ENCODE assay signal across 10 mouse cellular contexts in the genomic region with DNA sequence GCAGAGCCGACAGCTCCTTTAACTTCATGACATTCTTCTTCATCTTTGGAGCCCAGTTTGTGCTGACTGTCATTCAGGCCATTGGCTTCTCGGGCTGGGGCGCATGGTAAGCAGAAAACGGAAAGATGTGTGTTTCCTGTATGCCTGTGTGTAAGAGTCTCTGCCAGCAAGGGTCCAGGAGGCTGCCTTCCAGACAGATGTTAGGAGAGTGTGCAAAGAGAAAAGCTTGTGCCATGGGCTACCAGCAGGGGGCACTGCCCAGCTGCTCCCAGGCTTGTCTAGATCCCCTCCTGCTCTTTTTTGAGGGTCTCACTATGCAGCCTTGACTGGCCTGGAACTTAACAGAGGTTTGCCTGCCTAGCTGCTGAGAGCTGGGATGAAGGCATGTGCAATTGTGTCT. TPM values are rescaled to one million over a fixed set of nuclear protein-coding genes. Genes with fewer than 3 reads are reported as not detected.
A peak's percentile ranks its signal among the peaks of the same experiment; 100 is the strongest.
DNase-seq lines count a peak whose midpoint lies in the region; ATAC-seq lines count a peak whose summit lies in the region.
"Had no signal": no experiment of that assay in that cellular context is flagged by ENCODE, and none has a peak within 500 bp of the region (broad histone marks: within the 10 kb centered on the region; RNA-seq: fewer than 3 reads in every experiment).

No protein-coding gene starts in this region.

- no peaks in the 10 kb centered on the region for H3K27me3 ChIP-seq in forebrain, embryonic 10.5 days (ENCODE audit: poor library complexity, severe bottlenecking)
- H3K27me3 ChIP-seq in forebrain, embryonic 16.5 days (replicated peaks; ENCODE audit: control insufficient read depth, insufficient read depth, low read length), result no peaks in the 10 kb centered on the region
- no peaks in the 10 kb centered on the region for H3K27me3 ChIP-seq in embryonic facial prominence, embryonic 15.5 days
- H3K27me3 ChIP-seq in liver, embryonic 12.5 days (replicated peaks), result no peaks in the 10 kb centered on the region
- H3K27me3 ChIP-seq: heart, embryonic 13.5 days; stomach, embryonic 15.5 days had no signal

- no peak for ATAC-seq in forebrain, embryonic 16.5 days
- 0 out of 2 replicates have a peak, but pooled peaks have one; percentile 9 for ATAC-seq in embryonic facial prominence, embryonic 15.5 days (ENCODE audit: insufficient number of reproducible peaks, low FRiP score, low TSS enrichment, low read depth)
- ATAC-seq in liver, embryonic 12.5 days, result peak; percentile 52; the same call in 1 of the 2 replicates
- peak; percentile 28; the same call in 1 of the 2 replicates for ATAC-seq in neutrophil, adult 5-6 weeks (ENCODE audit: extremely low read depth, insufficient number of reproducible peaks, low FRiP score, poor library complexity, severe bottlenecking)

- DNase-seq in forebrain, embryonic 10.5 days (ENCODE audit: extremely low spot score, low spot score), result peak; percentile 45
- DNase-seq in right cerebral cortex, postnatal 4 days, result peak; percentile 53
- no peak for DNase-seq in right cerebral cortex, adult 18-20 months
- DNase-seq in left cerebral cortex, postnatal 10 days (ENCODE audit: extremely low spot score in 1 of 2, low spot score in 2 of 2), result no peak

- 80% methylated on average over 4 of the region's 4 CpGs for WGBS in forebrain, embryonic 10.5 days
- WGBS in forebrain, embryonic 16.5 days, result 77% methylated on average over 4 of the region's 4 CpGs
- 59% methylated on average over 4 of the region's 4 CpGs for WGBS in embryonic facial prominence, embryonic 15.5 days
- WGBS in liver, embryonic 12.5 days (ENCODE audit: insufficient replicate concordance), result 47% methylated on average over 4 of the region's 4 CpGs

- H3K27ac ChIP-seq in forebrain, embryonic 10.5 days, result no peak overlapping the region
- no peak overlapping the region for H3K27ac ChIP-seq in forebrain, embryonic 16.5 days (ENCODE audit: low read length)
- no peak overlapping the region for H3K27ac ChIP-seq in embryonic facial prominence, embryonic 15.5 days (replicated peaks)
- H3K27ac ChIP-seq in liver, embryonic 12.5 days, result peak overlapping the region; percentile 42
- H3K27ac ChIP-seq: heart, embryonic 13.5 days; stomach, embryonic 15.5 days had no signal

- no peak overlapping the region for H3K4me2 ChIP-seq in forebrain, embryonic 16.5 days (ENCODE audit: low read length)
- H3K4me2 ChIP-seq in embryonic facial prominence, embryonic 15.5 days (replicated peaks), result no peak overlapping the region
- no peak overlapping the region for H3K4me2 ChIP-seq in liver, embryonic 12.5 days
- H3K4me2 ChIP-seq: heart, embryonic 13.5 days; stomach, embryonic 15.5 days had no signal

- intact Hi-C loops in left cerebral cortex, postnatal 10 days (cut with DNase I), result no loop called here

- 0 out of 2 replicates have a peak, but pooled peaks cover 4% of the 10 kb centered on the region for H3K4me1 ChIP-seq in forebrain, embryonic 10.5 days
- H3K4me1 ChIP-seq in forebrain, embryonic 16.5 days (replicated peaks; ENCODE audit: control insufficient read depth, insufficient read depth, low read length), result no peaks in the 10 kb centered on the region
- 0 out of 2 replicates have a peak, but pooled peaks cover 7% of the 10 kb centered on the region for H3K4me1 ChIP-seq in embryonic facial prominence, embryonic 15.5 days
- H3K4me1 ChIP-seq in liver, embryonic 12.5 days, result peaks cover 49% of the 10 kb centered on the region

- H3K9ac ChIP-seq in forebrain, embryonic 16.5 days (replicated peaks; ENCODE audit: low read depth, low read length), result no peak overlapping the region
- H3K9ac ChIP-seq in embryonic facial prominence, embryonic 15.5 days, result no peak overlapping the region
- no peak overlapping the region for H3K9ac ChIP-seq in liver, embryonic 12.5 days
- H3K9ac ChIP-seq: heart, embryonic 13.5 days; stomach, embryonic 15.5 days had no signal

- H3K9me3 ChIP-seq in forebrain, embryonic 10.5 days, result no peaks in the 10 kb centered on the region
- no peaks in the 10 kb centered on the region for H3K9me3 ChIP-seq in forebrain, embryonic 16.5 days (ENCODE audit: control insufficient read depth, low read length)
- no peaks in the 10 kb centered on the region for H3K9me3 ChIP-seq in embryonic facial prominence, embryonic 15.5 days (replicated peaks)
- H3K9me3 ChIP-seq in liver, embryonic 12.5 days (replicated peaks), result no peaks in the 10 kb centered on the region
- H3K9me3 ChIP-seq: heart, embryonic 13.5 days; stomach, embryonic 15.5 days had no signal

- H3K36me3 ChIP-seq in forebrain, embryonic 10.5 days (replicated peaks), result peaks cover 97% of the 10 kb centered on the region
- H3K36me3 ChIP-seq in forebrain, embryonic 16.5 days (ENCODE audit: control insufficient read depth, insufficient read depth), result peaks cover 21% of the 10 kb centered on the region; the same call in 1 of the 2 replicates
- peaks cover 93% of the 10 kb centered on the region for H3K36me3 ChIP-seq in embryonic facial prominence, embryonic 15.5 days
- peaks cover 98% of the 10 kb centered on the region for H3K36me3 ChIP-seq in liver, embryonic 12.5 days

- H3K4me3 ChIP-seq in forebrain, embryonic 10.5 days, result no peak overlapping the region
- H3K4me3 ChIP-seq in forebrain, embryonic 16.5 days (replicated peaks; ENCODE audit: low read length), result no peak overlapping the region
- no peak overlapping the region for H3K4me3 ChIP-seq in embryonic facial prominence, embryonic 15.5 days (replicated peaks)
- H3K4me3 ChIP-seq in liver, embryonic 12.5 days, result no peak overlapping the region
- H3K4me3 ChIP-seq: heart, embryonic 13.5 days; stomach, embryonic 15.5 days had no signal

RNA-seq across cellular contexts. Expression of gene Gm49322, which starts 5.2 kb away (rescaled TPM):
- 4.7 and 5.6 TPM in 2 replicates for polyA plus RNA-seq in forebrain, embryonic 10.5 days (2016; fragmentation: Nextera tagmentation; extraction: Ambion mirVana)
- 3.1 and 4.1 TPM in 2 replicates for polyA plus RNA-seq in forebrain, embryonic 16.5 days (2015; fragmentation: Nextera tagmentation; extraction: Ambion mirVana)
- polyA plus RNA-seq in embryonic facial prominence, embryonic 15.5 days (2015; fragmentation: Nextera tagmentation; extraction: Ambion mirVana), result 4.8 TPM in 2 replicates
- 2.6 and 3.0 TPM in 2 replicates for polyA plus RNA-seq in liver, embryonic 12.5 days (2016; fragmentation: Nextera tagmentation; extraction: Ambion mirVana)
- 0.74 and 1.3 TPM in 2 replicates for total RNA-seq in neutrophil, adult 5-6 weeks (2017)
- total RNA-seq in left cerebral cortex, postnatal 10 days (2021), result 1 to 10 TPM; 2.0 to 3.0 TPM

RNA-seq across cellular contexts. Expression of gene Adat3, which starts 8.3 kb away (rescaled TPM):
- polyA plus RNA-seq in forebrain, embryonic 10.5 days (2016; fragmentation: Nextera tagmentation; extraction: Ambion mirVana), result 10.7 and 11.9 TPM in 2 replicates
- polyA plus RNA-seq in forebrain, embryonic 16.5 days (2015; fragmentation: Nextera tagmentation; extraction: Ambion mirVana), result 6.4 and 6.7 TPM in 2 replicates
- polyA plus RNA-seq in embryonic facial prominence, embryonic 15.5 days (2015; fragmentation: Nextera tagmentation; extraction: Ambion mirVana), result 7.0 and 7.5 TPM in 2 replicates
- polyA plus RNA-seq in liver, embryonic 12.5 days (2016; fragmentation: Nextera tagmentation; extraction: Ambion mirVana), result 7.0 and 7.4 TPM in 2 replicates
- not detected in 2 replicates for total RNA-seq in neutrophil, adult 5-6 weeks (2017)
- total RNA-seq in left cerebral cortex, postnatal 10 days (2021), result 1 to 10 TPM; 4.3 TPM

RNA-seq across cellular contexts. Expression of gene Scamp4, which starts 8.4 kb away (rescaled TPM):
- polyA plus RNA-seq in forebrain, embryonic 10.5 days (2016; fragmentation: Nextera tagmentation; extraction: Ambion mirVana), result 91.5 and 93.0 TPM in 2 replicates
- 69.9 and 77.2 TPM in 2 replicates for polyA plus RNA-seq in forebrain, embryonic 16.5 days (2015; fragmentation: Nextera tagmentation; extraction: Ambion mirVana)
- 99.1 and 108 TPM in 2 replicates for polyA plus RNA-seq in embryonic facial prominence, embryonic 15.5 days (2015; fragmentation: Nextera tagmentation; extraction: Ambion mirVana)
- polyA plus RNA-seq in liver, embryonic 12.5 days (2016; fragmentation: Nextera tagmentation; extraction: Ambion mirVana), result 63.3 and 65.2 TPM in 2 replicates
- total RNA-seq in neutrophil, adult 5-6 weeks (2017), result 11.2 and 13.3 TPM in 2 replicates
- total RNA-seq in left cerebral cortex, postnatal 10 days (2021), result 10 to 100 TPM; 37.5 to 37.9 TPM

RNA-seq across cellular contexts. Expression of gene Csnk1g2, which starts 11.6 kb away (rescaled TPM):
- polyA plus RNA-seq in forebrain, embryonic 10.5 days (2016; fragmentation: Nextera tagmentation; extraction: Ambion mirVana), result 123 and 133 TPM in 2 replicates
- polyA plus RNA-seq in forebrain, embryonic 16.5 days (2015; fragmentation: Nextera tagmentation; extraction: Ambion mirVana), result 91.3 and 96.9 TPM in 2 replicates
- 172 and 190 TPM in 2 replicates for polyA plus RNA-seq in embryonic facial prominence, embryonic 15.5 days (2015; fragmentation: Nextera tagmentation; extraction: Ambion mirVana)
- 106 TPM in 2 replicates for polyA plus RNA-seq in liver, embryonic 12.5 days (2016; fragmentation: Nextera tagmentation; extraction: Ambion mirVana)
- total RNA-seq in neutrophil, adult 5-6 weeks (2017), result 216 and 221 TPM in 2 replicates
- total RNA-seq in left cerebral cortex, postnatal 10 days (2021), result 100 to 1,000 TPM; 156 to 167 TPM

RNA-seq across cellular contexts. Expression of gene Abhd17a, which starts 20.9 kb away (rescaled TPM):
- 71.8 and 75.5 TPM in 2 replicates for polyA plus RNA-seq in forebrain, embryonic 10.5 days (2016; fragmentation: Nextera tagmentation; extraction: Ambion mirVana)
- 92.2 and 93.1 TPM in 2 replicates for polyA plus RNA-seq in forebrain, embryonic 16.5 days (2015; fragmentation: Nextera tagmentation; extraction: Ambion mirVana)
- polyA plus RNA-seq in embryonic facial prominence, embryonic 15.5 days (2015; fragmentation: Nextera tagmentation; extraction: Ambion mirVana), result 112 and 115 TPM in 2 replicates
- polyA plus RNA-seq in liver, embryonic 12.5 days (2016; fragmentation: Nextera tagmentation; extraction: Ambion mirVana), result 86.4 and 88.9 TPM in 2 replicates
- total RNA-seq in neutrophil, adult 5-6 weeks (2017), result 26.4 and 33.0 TPM in 2 replicates
- total RNA-seq in left cerebral cortex, postnatal 10 days (2021), result 100 to 1,000 TPM; 191 to 194 TPM

Comparison
In these comparisons a context has a peak if more than half of its experiments do, and no peak if none do; other contexts are left out.
1. DNase-seq: peak in forebrain, embryonic 10.5 days (single experiment) and right cerebral cortex, postnatal 4 days (single experiment); none in right cerebral cortex, adult 18-20 months (single experiment) and left cerebral cortex, postnatal 10 days (0 of 2).